Mouse (Mus musculus): ENCODE measurements at regions not wholly inside any gene's neighbourhood (a gene's known extent, or its start where the extent isn't known, plus 50 kb on each side); places are given as distances from the start of the nearest gene placed in this dataset.

DNA sequence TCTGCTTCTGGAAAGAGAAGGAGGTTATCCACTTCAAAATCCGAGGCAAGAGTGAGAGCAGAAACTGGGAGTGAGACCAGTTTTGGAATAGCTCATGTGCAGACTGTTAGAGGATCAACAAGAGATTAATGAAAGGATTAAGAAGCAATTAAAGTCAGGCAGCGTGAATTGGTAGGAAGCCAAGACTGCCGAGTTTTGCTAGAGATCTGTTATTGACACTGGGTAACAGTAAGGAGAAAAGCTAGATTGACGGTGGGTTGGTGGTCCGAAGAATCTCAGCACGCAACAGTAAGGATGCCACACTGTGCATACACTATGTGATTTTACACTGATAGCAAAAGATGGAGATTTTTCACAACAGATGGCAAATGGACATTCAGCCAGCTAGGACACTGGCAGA lies 109.8 kb downstream of the Nsun3 start:
- no peak for TF ChIP-seq CTCF (conservative IDR thresholded peaks at IDR 0.05; ENCODE audit: low read length)
- TF ChIP-seq POU5F1 (IDR thresholded peaks at IDR 0.05; ENCODE audit: borderline replicate concordance, low read length): no peak
